Mouse (Mus musculus) adrenal gland, postnatal 25 days (tissue): ENCODE measurements around the gene Rlbp1. TPM values are rescaled to one million over a fixed set of nuclear protein-coding genes. Genes with fewer than 3 reads are reported as not detected.

ENCODE experiments used
- DNase-seq: peaks from one replicate; pipeline ENCODE4 v3.0.0; 2021; ENCODE audit warnings: mixed read lengths
- long read RNA-seq: library from polyadenylated mRNA; stranded (forward); transcript quantifications from one replicate; pipeline ENCODE4 v2.0.0, GENCODE M21; 2021
- total RNA-seq: library from RNA; stranded (reverse); gene quantifications from 2 replicates; pipeline ENCODE4 v1.2.3, GENCODE M21; 2021

Rlbp1 gene
- total RNA-seq, result 0.70 TPM in 1 of 2 replicates, not detected in the other
- long read RNA-seq, result 0 reads

DNA sequence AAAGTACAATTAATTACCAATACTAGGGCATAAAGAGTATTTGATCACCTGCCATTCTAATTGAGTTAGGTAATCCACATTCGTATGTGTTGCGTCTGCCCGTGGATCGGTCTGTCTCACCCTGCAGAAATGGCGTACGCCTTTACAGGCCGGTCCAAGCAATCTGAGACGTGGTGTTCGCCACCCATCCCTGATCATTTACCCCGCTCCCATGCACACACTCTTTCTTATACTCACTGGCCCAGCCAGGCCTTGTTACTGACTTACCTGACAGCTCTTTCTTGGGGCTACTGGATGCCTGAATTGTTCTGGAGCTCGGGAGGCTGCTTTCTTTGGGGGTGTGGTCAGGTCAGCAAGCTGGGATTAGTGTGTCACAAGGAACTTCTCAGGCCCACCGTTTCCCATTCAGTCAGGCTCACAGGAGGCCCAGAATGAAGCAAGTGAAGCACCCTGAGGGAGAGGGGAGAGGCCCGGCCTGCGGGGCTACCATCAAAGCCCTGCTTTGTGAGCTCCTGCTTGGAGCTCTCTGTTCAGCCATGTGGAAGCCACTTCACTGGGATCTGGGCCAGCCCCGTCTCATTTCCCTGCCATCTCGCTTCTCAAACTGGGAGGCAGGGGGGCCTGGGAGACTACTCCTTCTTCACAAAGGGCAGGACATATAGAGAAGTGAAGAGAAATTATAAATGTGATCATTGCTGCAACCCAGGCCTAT, at the start of gene Rlbp1:
TSS of gene Rlbp1 (minus strand) at position 627 of the 712 bp plus-strand sequence.
- no peak for DNase-seq

GRCm38 (mm10) chr7:79428243-79428642, 41.4 kb upstream of the Rlbp1 start:
- DNase-seq, result no peak

- no peak for DNase-seq
Observed at GRCm38 (mm10) chr7:79425804-79426203, 39.0 kb upstream of the Rlbp1 start.

GRCm38 (mm10) chr7:79422876-79423275, 36.0 kb upstream of the Rlbp1 start:
- no peak for DNase-seq

- DNase-seq, result no peak
Observed at GRCm38 (mm10) chr7:79419950-79420349, 33.1 kb upstream of the Rlbp1 start.

DNA sequence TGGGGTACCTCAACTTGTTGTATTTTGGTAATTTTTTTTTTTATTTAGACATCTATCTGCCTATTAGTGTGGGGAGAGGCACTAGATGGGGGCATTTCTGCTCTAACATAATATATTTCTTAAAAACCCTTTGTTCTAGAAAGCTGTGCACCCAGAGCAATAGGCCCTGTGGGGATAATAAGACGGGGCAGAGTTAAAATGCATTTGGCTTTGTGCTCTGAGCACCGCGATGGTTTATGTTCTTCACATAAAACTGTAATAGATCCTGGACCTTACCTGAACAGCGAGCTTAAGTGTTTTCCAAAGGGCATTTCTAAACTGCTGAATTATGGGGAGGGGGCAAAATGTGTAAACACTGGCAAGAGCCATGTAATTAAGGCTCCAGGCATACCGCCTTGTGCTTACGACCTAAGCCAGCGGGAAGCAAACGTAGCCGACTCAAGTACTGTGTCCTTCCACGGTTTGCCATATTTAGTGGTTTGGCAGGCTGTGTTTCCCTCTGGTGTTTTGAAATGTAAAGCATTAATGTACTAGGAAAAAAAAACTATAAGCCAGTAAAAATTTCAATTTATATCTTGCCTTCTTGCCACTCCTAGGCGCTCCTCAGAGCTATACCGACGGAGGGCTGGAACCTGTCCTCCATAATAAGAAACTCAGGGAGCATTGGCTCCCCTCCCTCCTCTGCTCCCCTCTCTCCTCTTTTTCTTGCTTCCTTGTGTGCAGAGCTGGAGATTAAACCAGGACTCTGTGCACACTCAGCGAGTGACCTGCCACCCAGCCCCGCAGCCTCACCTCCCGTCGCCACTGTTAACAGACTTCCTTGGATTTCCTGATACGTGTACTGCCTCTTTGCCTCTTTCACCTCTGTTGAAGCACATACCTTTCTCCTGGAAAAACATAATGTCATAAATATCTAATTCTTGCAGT, 27.9 kb upstream of the Rlbp1 start:
- no peak for DNase-seq

- DNase-seq, result no peak
Observed at GRCm38 (mm10) chr7:79400296-79400695, 13.4 kb upstream of the Rlbp1 start.

DNA sequence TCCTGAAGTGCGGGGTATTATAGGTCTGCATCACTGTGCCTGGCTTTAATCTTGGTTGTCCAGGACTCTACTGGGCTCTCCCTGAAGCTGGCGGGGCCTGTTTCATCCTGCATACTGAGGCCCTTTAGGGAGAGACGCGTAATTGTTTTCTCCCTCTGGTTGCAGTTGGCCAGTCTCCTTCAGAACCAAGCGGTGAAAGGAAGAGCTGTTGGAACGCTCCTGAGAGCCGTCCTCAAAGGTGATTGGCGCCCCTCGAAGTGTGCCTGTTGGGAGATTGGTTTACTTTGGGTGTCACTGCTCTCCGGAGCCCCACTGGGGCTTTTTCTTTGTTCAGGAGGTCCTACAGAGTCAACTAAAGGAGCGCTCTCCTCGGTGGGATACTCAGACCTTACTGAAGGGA, 12.1 kb upstream of the Rlbp1 start:
- no peak for DNase-seq

DNA sequence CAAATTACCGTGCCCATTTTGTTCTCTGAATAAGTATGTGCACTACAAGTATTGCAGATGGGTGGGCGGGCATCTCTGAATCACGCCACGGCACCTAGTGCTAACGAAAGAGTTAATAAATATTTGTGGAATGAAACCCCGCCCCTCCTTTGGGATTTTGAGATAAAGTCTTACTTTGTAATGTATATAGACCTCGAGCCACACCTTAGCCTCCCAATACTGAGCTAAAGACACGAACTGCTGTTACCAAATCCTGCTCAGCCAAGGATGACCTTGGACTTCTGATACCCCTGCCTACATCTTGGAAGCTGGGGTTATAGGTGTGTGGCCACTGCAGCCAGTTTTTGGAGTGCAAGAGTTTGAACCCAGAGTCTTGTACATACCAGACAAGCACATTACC, 11.6 kb upstream of the Rlbp1 start:
- DNase-seq, result no peak

- DNase-seq, result no peak
Observed at GRCm38 (mm10) chr7:79397446-79397963, 10.7 kb upstream of the Rlbp1 start.

DNA sequence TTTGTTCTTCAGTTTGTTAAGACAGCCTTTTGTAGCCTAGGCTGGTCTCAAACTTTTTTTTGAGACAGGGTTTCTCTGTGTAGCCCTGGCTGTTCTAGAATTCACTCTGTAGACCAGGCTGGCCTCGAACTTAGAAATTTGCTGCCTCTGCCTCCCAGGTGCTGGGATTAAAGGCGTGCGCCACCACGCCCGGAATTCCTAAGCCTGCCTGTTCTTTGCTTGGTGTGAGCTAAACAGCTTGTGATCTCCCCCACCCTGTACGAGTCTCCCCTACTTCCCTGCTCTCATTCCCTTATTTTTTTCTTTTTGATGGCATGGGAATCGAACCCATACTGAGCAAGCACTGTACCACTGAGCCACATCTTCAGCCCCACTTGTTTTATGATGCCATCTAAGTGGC, 8.3 kb upstream of the Rlbp1 start:
- no peak for DNase-seq

DNA sequence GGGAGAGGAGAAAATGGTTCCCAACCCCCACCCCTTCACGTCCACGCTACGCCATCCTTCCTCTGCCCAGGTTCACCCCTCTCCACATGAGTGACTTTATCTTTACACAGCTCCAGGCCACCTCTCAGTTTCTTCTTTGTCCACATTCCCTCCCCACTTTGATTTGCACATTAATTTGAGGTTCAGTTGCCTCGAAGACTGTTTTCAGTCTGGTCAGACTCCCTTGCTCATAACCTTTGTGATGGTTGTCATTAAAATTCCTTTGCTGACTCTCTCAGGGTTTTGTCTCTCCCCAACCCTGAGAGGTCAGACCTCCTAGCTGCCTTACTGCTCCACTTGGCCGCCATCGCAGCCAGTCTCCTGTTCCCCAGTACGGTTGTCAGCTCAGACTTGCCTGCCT, 7.8 kb upstream of the Rlbp1 start:
- no peak for DNase-seq

GRCm38 (mm10) chr7:79393924-79394323, 7.1 kb upstream of the Rlbp1 start:
- DNase-seq, result no peak

GRCm38 (mm10) chr7:79392860-79393513, 6.1 kb upstream of the Rlbp1 start:
- no peak for DNase-seq

DNA sequence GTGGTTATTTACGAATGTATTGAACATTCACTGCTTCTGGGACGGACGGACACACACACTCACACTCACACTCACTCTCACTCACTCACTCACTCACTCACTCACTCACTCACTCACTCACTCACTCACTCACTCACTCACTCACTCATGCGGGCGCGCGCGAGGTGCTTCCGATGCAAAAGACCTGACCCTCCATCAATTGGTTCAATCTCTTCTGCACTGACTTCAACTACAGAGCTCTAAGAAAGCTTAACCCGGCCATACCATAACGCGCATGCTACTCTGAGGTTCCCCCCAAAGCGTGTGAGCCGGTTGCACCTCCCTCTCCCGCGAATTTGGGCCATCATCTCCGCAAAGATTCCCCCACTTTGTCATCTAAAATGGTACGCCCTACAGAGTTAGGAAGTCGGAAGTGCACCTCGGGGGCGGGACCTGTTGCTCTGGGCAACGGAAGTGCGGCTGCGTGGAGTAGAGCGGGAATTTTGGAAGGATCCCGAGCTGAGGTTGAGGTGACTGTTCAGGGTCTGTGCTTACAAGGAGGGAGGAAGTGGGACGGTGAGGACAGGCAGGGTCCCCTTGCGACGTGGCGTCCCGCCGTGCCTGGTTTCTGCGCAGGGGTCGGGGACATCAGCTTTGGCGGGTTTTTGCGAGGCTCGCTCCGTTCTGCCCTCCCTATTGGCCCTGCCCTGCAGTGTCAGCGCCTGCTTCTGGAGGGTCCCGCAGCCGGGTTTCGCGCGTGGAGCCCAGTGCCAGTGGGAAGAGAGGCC, 5.2 kb upstream of the Rlbp1 start, which contains the start of gene Fanci:
TSS of gene Fanci (plus strand) at position 47 of the 767 bp plus-strand sequence.
- DNase-seq, result peak; percentile 95

DNA sequence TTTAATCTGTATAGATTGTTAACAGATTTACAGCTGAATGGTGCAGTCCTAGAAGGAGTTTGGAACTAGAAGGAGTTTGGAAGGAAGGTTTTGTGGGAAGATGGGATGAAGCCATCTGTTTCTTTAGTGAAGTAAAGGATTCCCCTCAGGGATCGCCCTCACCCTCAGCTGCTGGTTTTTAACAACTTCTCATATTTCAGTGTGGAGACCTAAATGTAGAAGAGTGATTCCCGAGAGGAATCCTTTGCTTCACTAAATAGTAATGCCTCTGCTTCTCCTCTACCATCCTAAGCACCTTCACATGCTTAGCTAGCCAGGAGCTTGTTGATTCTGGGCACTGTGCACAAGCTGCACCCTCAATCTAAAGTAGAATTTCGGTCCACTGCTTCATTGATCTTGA, 4.6 kb upstream of the Rlbp1 start:
- DNase-seq, result no peak

GRCm38 (mm10) chr7:79390141-79390708, 3.4 kb upstream of the Rlbp1 start:
- DNase-seq, result no peak

- no peak for DNase-seq
Observed at GRCm38 (mm10) chr7:79388671-79389206, 1.9 kb upstream of the Rlbp1 start.

- DNase-seq, result no peak
Observed at GRCm38 (mm10) chr7:79387991-79388390, 1.1 kb upstream of the Rlbp1 start.

- no peak for DNase-seq
Observed at GRCm38 (mm10) chr7:79387140-79387539, 292 bp upstream of the Rlbp1 start.
